ENCODE assay signal across 16 mouse cellular contexts in the genomic region with DNA sequence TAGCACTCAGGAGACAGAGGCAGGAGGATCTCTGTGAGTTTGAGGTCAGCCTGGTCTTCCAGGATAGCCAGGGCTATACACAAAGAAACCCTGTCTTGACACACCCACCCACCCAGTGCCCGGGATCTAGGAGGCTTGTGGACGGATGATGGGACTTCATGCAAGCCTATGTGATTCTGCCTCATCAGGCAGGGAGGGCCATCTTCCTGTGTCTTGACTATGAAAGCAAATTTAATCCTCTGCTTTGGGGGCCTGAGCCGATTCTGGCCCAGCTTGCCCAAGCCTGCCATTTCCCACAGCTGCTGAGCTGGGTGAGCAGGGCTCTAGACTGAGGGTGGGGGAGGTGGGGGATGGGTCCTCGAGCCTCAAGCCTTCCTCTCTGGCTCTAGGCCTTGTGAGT. TPM values are rescaled to one million over a fixed set of nuclear protein-coding genes. Genes with fewer than 3 reads are reported as not detected.
A peak's percentile ranks its signal among the peaks of the same experiment; 100 is the strongest.
DNase-seq lines count a peak whose midpoint lies in the region; ATAC-seq and TF ChIP-seq lines count a peak whose summit lies in the region.
"Had no signal": no experiment of that assay in that cellular context is flagged by ENCODE, and none has a peak within 500 bp of the region (broad histone marks: within the 10 kb centered on the region; RNA-seq: fewer than 3 reads in every experiment).

No protein-coding gene starts in this region.

- H3K9me3 ChIP-seq in kidney, embryonic 15.5 days (replicated peaks): no peaks in the 10 kb centered on the region
- H3K9me3 ChIP-seq in E14TG2a.4 (ENCODE audit: low read length): no peaks in the 10 kb centered on the region; the same call in 1 of the 2 replicates
- H3K9me3 ChIP-seq in intestine, embryonic 14.5 days (ENCODE audit: control insufficient read depth, low read length): 0 out of 2 replicates have a peak, but pooled peaks cover 3% of the 10 kb centered on the region
- no peaks in the 10 kb centered on the region for H3K9me3 ChIP-seq in hindbrain, embryonic 16.5 days (ENCODE audit: control insufficient read depth, low read length)
- H3K9me3 ChIP-seq: midbrain, embryonic 10.5 days had no signal

- H3K36me3 ChIP-seq in kidney, embryonic 15.5 days: no peaks in the 10 kb centered on the region
- no peaks in the 10 kb centered on the region for H3K36me3 ChIP-seq in E14TG2a.4 (ENCODE audit: insufficient read depth, low read length)
- H3K36me3 ChIP-seq in intestine, embryonic 14.5 days (ENCODE audit: control insufficient read depth, insufficient read depth, low read length): no peaks in the 10 kb centered on the region
- H3K36me3 ChIP-seq in hindbrain, embryonic 16.5 days (ENCODE audit: control insufficient read depth, insufficient read depth, low read length): no peaks in the 10 kb centered on the region
- H3K36me3 ChIP-seq: midbrain, embryonic 10.5 days had no signal

- DNase-seq in kidney, postnatal 14 days: no peak
- DNase-seq in 3T3-L1 (ENCODE audit: low read depth, low spot score): peak; percentile 48
- DNase-seq in intestine, embryonic 14.5 days (ENCODE audit: low spot score): no peak
- no peak for DNase-seq in gastrocnemius, adult 8-10 months (ENCODE audit: low spot score in 2 of 2)
- no peak for DNase-seq in testis, postnatal 14 days (ENCODE audit: low spot score)
- DNase-seq: cerebellum, adult 9-11 months; gastrocnemius, postnatal 14 days; liver; thymus, postnatal 4 days had no signal

- peaks cover 48% of the 10 kb centered on the region for H3K4me1 ChIP-seq in kidney, embryonic 15.5 days
- H3K4me1 ChIP-seq in E14TG2a.4 (replicated peaks; ENCODE audit: low read depth, low read length): peaks cover 58% of the 10 kb centered on the region
- H3K4me1 ChIP-seq in intestine, embryonic 14.5 days (replicated peaks; ENCODE audit: control insufficient read depth, insufficient read depth, low read length): peaks cover 23% of the 10 kb centered on the region
- H3K4me1 ChIP-seq in hindbrain, embryonic 16.5 days (ENCODE audit: control insufficient read depth, insufficient read depth, low read depth, low read length): peaks cover 12% of the 10 kb centered on the region

- no peak for ATAC-seq in kidney, embryonic 15.5 days (replicated peaks; ENCODE audit: low FRiP score)
- ATAC-seq in intestine, embryonic 14.5 days (replicated peaks; ENCODE audit: low FRiP score, low TSS enrichment, low read depth): no peak
- no peak for ATAC-seq in hindbrain, embryonic 16.5 days

- no peak overlapping the region for H3K4me3 ChIP-seq in kidney, embryonic 15.5 days (replicated peaks)
- H3K4me3 ChIP-seq in E14TG2a.4 (replicated peaks; ENCODE audit: low read length): 0 out of 2 replicates have a peak overlapping the region, but pooled peaks have one; percentile 4
- no peak overlapping the region for H3K4me3 ChIP-seq in intestine, embryonic 14.5 days (ENCODE audit: low read depth, low read length)
- no peak overlapping the region for H3K4me3 ChIP-seq in hindbrain, embryonic 16.5 days (ENCODE audit: low read length)
- H3K4me3 ChIP-seq: midbrain, embryonic 10.5 days had no signal

- H3K4me2 ChIP-seq in kidney, embryonic 15.5 days: no peak overlapping the region
- no peak overlapping the region for H3K4me2 ChIP-seq in intestine, embryonic 14.5 days (ENCODE audit: low read length)
- H3K4me2 ChIP-seq in hindbrain, embryonic 16.5 days (ENCODE audit: low read length): no peak overlapping the region

- TF ChIP-seq CTCF in E14TG2a.4 (conservative IDR thresholded peaks at IDR 0.05; ENCODE audit: low read length): no peak

- H3K9ac ChIP-seq in kidney, embryonic 15.5 days: no peak overlapping the region
- no peak overlapping the region for H3K9ac ChIP-seq in intestine, embryonic 14.5 days (ENCODE audit: low read length)
- H3K9ac ChIP-seq in hindbrain, embryonic 16.5 days (ENCODE audit: low read depth, low read length): no peak overlapping the region

- H3K27ac ChIP-seq in kidney, embryonic 15.5 days: peak overlapping the region; percentile 72
- H3K27ac ChIP-seq in intestine, embryonic 14.5 days (ENCODE audit: low read depth): peak overlapping the region; percentile 17
- H3K27ac ChIP-seq in hindbrain, embryonic 16.5 days (ENCODE audit: low read depth, low read length): no peak overlapping the region
- H3K27ac ChIP-seq: midbrain, embryonic 10.5 days had no signal

- H3K27me3 ChIP-seq in kidney, embryonic 15.5 days: no peaks in the 10 kb centered on the region
- no peaks in the 10 kb centered on the region for H3K27me3 ChIP-seq in E14TG2a.4 (ENCODE audit: insufficient read depth, low read length)
- no peaks in the 10 kb centered on the region for H3K27me3 ChIP-seq in intestine, embryonic 14.5 days (replicated peaks; ENCODE audit: control insufficient read depth, insufficient read depth, low read length)
- no peaks in the 10 kb centered on the region; the same call in 1 of the 2 replicates for H3K27me3 ChIP-seq in hindbrain, embryonic 16.5 days (replicated peaks; ENCODE audit: control insufficient read depth, insufficient read depth, low read length)
- H3K27me3 ChIP-seq: CH12.LX had no signal

- 69% methylated on average over 4 of the region's 4 CpGs for WGBS in kidney, embryonic 15.5 days
- WGBS in intestine, embryonic 14.5 days: 64% methylated on average over 4 of the region's 4 CpGs
- WGBS in hindbrain, embryonic 16.5 days: 81% methylated on average over 4 of the region's 4 CpGs

RNA-seq across cellular contexts. Expression of gene Fblim1, which starts 2.0 kb away (rescaled TPM):
- 71.4 and 81.3 TPM in 2 replicates for polyA plus RNA-seq in kidney, embryonic 15.5 days (2015; fragmentation: Nextera tagmentation; extraction: Ambion mirVana)
- polyA plus RNA-seq in intestine, embryonic 14.5 days (2014; fragmentation: Nextera tagmentation; extraction: Ambion mirVana): 94.6 and 108 TPM in 2 replicates
- total RNA-seq in gastrocnemius, adult 8-10 months (2022): 1 to 10 TPM in 2 of 4 experiments, under 1 TPM in 2; 0.46 to 2.2 (median 0.94) TPM
- polyA plus RNA-seq in hindbrain, embryonic 16.5 days (2015; fragmentation: Nextera tagmentation; extraction: Ambion mirVana): 42.9 and 51.5 TPM in 2 replicates
- total RNA-seq: monocyte, adult 5-6 weeks had no signal

RNA-seq across cellular contexts. Expression of gene Tmem82, which starts 14.5 kb away (rescaled TPM):
- 2.7 and 3.1 TPM in 2 replicates for polyA plus RNA-seq in kidney, embryonic 15.5 days (2015; fragmentation: Nextera tagmentation; extraction: Ambion mirVana)
- 6.0 and 8.4 TPM in 2 replicates for polyA plus RNA-seq in intestine, embryonic 14.5 days (2014; fragmentation: Nextera tagmentation; extraction: Ambion mirVana)
- under 1 TPM; 0.16 to 0.46 (median 0.31) TPM for total RNA-seq in gastrocnemius, adult 8-10 months (2022)
- polyA plus RNA-seq in hindbrain, embryonic 16.5 days (2015; fragmentation: Nextera tagmentation; extraction: Ambion mirVana): 0.34 and 0.45 TPM in 2 replicates
- total RNA-seq: monocyte, adult 5-6 weeks had no signal

RNA-seq across cellular contexts. Expression of gene Slc25a34, which starts 19.7 kb away (rescaled TPM):
- 0.27 and 0.49 TPM in 2 replicates for polyA plus RNA-seq in kidney, embryonic 15.5 days (2015; fragmentation: Nextera tagmentation; extraction: Ambion mirVana)
- polyA plus RNA-seq in intestine, embryonic 14.5 days (2014; fragmentation: Nextera tagmentation; extraction: Ambion mirVana): 0.17 and 0.26 TPM in 2 replicates
- 10 to 100 TPM in 3 of 4 experiments, 1 to 10 TPM in 1; 9.2 to 14.0 (median 12.3) TPM for total RNA-seq in gastrocnemius, adult 8-10 months (2022)
- polyA plus RNA-seq in hindbrain, embryonic 16.5 days (2015; fragmentation: Nextera tagmentation; extraction: Ambion mirVana): 0.54 and 0.81 TPM in 2 replicates
- total RNA-seq: monocyte, adult 5-6 weeks had no signal
- polyA plus RNA-seq: neural tube, embryonic 14.5 days had no signal
